Mouse (Mus musculus) c-Kit-positive CD71-negative TER-119-negative erythroid progenitor cells, embryonic 14.5 days (primary cell): ENCODE results near the gene Sh3glb2.

Experiments used
- DNase-seq: peaks from one replicate; pipeline ENCODE4 v3.0.0-alpha.2; 2013; ENCODE audit warnings: low read depth

Sh3glb2 gene

GRCm38 (mm10) chr2:30380564-30381376 lies 21.6 kb upstream of the Sh3glb2 start:
- DNase-seq = no peak

GRCm38 (mm10) chr2:30379307-30379706 lies 20.2 kb upstream of the Sh3glb2 start:
- no peak for DNase-seq

- no peak for DNase-seq
Measured at GRCm38 (mm10) chr2:30377721-30378120, 18.6 kb upstream of the Sh3glb2 start.

GRCm38 (mm10) chr2:30375893-30376292 lies 16.8 kb upstream of the Sh3glb2 start:
- no peak for DNase-seq

GRCm38 (mm10) chr2:30372726-30373125 lies 13.6 kb upstream of the Sh3glb2 start:
- DNase-seq = no peak

- no peak for DNase-seq
Measured at GRCm38 (mm10) chr2:30371544-30371943, 12.4 kb upstream of the Sh3glb2 start.

GRCm38 (mm10) chr2:30366203-30366602 lies 7.1 kb upstream of the Sh3glb2 start:
- no peak for DNase-seq

GRCm38 (mm10) chr2:30365281-30366069 lies 6.3 kb upstream of the Sh3glb2 start:
- DNase-seq = no peak

- peak; percentile 99 for DNase-seq
Measured at GRCm38 (mm10) chr2:30363773-30364650, 4.9 kb upstream of the Sh3glb2 start, which contains the start of gene Miga2. TSS of gene Miga2 (plus strand) at chr2:30364233.

- DNase-seq = no peak
Measured at GRCm38 (mm10) chr2:30362865-30363264, 3.7 kb upstream of the Sh3glb2 start.

GRCm38 (mm10) chr2:30360626-30361025 lies 1.5 kb upstream of the Sh3glb2 start:
- no peak for DNase-seq

- no peak for DNase-seq
Measured at GRCm38 (mm10) chr2:30357552-30358510, 1.3 kb downstream of the Sh3glb2 start.

GRCm38 (mm10) chr2:30356906-30357305 lies 2.2 kb downstream of the Sh3glb2 start:
- no peak for DNase-seq

GRCm38 (mm10) chr2:30356266-30356665 lies 2.9 kb downstream of the Sh3glb2 start:
- no peak for DNase-seq

GRCm38 (mm10) chr2:30355861-30356260 lies 3.3 kb downstream of the Sh3glb2 start:
- no peak for DNase-seq

GRCm38 (mm10) chr2:30351149-30351548 lies 8.0 kb downstream of the Sh3glb2 start:
- DNase-seq = no peak

GRCm38 (mm10) chr2:30349196-30349595 lies 9.9 kb downstream of the Sh3glb2 start:
- DNase-seq = no peak

GRCm38 (mm10) chr2:30345971-30346676 lies 13.0 kb downstream of the Sh3glb2 start:
- no peak for DNase-seq

- DNase-seq = no peak
Measured at GRCm38 (mm10) chr2:30343601-30344137, 15.5 kb downstream of the Sh3glb2 start.

GRCm38 (mm10) chr2:30342544-30342943 lies 16.6 kb downstream of the Sh3glb2 start:
- no peak for DNase-seq
